Mouse (Mus musculus) embryonic facial prominence, embryonic 14.5 days (tissue): ENCODE measurements around the gene Sinhcaf. TPM values are rescaled to one million over a fixed set of nuclear protein-coding genes. Genes with fewer than 3 reads are reported as not detected.

Experiments used
- ATAC-seq: fragments of 200-750 bp; cut with Nextera tagmentation; 2 replicates; pipeline ENCODE4 v1.8.0; 2017; ENCODE audit warnings: low read depth, moderate number of reproducible peaks, moderate TSS enrichment
- DNase-seq: peaks from one replicate; pipeline ENCODE4 v3.0.0-alpha.2; 2015; ENCODE audit warnings: low spot score
- H3K27ac ChIP-seq: fragments of 300-500 bp; sonication (generic); replicated peaks from 2 replicates; pipeline ENCODE4 v1.5.1; 2014; ENCODE audit warnings: low read depth, mild to moderate bottlenecking, low read length, moderate library complexity
- H3K27me3 ChIP-seq: fragments of 300-500 bp; sonication (generic); replicated peaks from 2 replicates; pipeline ENCODE4 v1.6.1; 2014; ENCODE audit warnings: low read length; ENCODE audit not compliant: control insufficient read depth, insufficient read depth
- H3K36me3 ChIP-seq: fragments of 300-500 bp; sonication (generic); 2 replicates; pipeline ENCODE4 v1.6.1; 2014; ENCODE audit warnings: low read length, mixed read lengths; ENCODE audit not compliant: control insufficient read depth, insufficient read depth
- H3K4me1 ChIP-seq: fragments of 300-500 bp; sonication (generic); 2 replicates; pipeline ENCODE4 v1.6.1; 2014; ENCODE audit warnings: antibody characterized with exemption, low read length; ENCODE audit not compliant: control insufficient read depth, insufficient read depth
- H3K4me2 ChIP-seq: fragments of 300-500 bp; sonication (generic); 2 replicates; pipeline ENCODE4 v1.6.1; 2014; ENCODE audit warnings: low read depth, mild to moderate bottlenecking, low read length, moderate library complexity, mixed read lengths
- H3K4me3 ChIP-seq: fragments of 300-500 bp; sonication (generic); 2 replicates; pipeline ENCODE4 v1.5.1; 2014; ENCODE audit warnings: low read depth, mild to moderate bottlenecking, low read length
- H3K9ac ChIP-seq: fragments of 300-500 bp; sonication (generic); 2 replicates; pipeline ENCODE4 v1.6.1; 2014; ENCODE audit warnings: low read depth, mild to moderate bottlenecking, low read length, moderate library complexity, mixed read lengths
- H3K9me3 ChIP-seq: fragments of 300-500 bp; sonication (generic); 2 replicates; pipeline ENCODE4 v1.6.1; 2016; ENCODE audit warnings: low read length; ENCODE audit not compliant: control insufficient read depth
- WGBS: fragments of 180-500 bp; shearing (Covaris S2); extraction: QIAGEN DNeasy Blood & Tissue Kit; methylation state at CpG from one replicate; pipeline ENCODE4 v1.1.7; 2014; 5-methylcytosine and 5-hydroxymethylcytosine counted together
- polyA plus RNA-seq: library from polyadenylated mRNA; unstranded; fragments of >200 nt; fragmentation: Nextera tagmentation; extraction: Ambion mirVana; gene quantifications from 2 replicates; pipeline ENCODE4 v1.2.1, GENCODE M21; 2014

The Sinhcaf gene
- polyA plus RNA-seq, 1 experiment from 2014 or later = 62.4 TPM

GRCm38 (mm10) chr6:148957046-148957445 lies 10.8 kb upstream of the Sinhcaf start:
- WGBS = 85% methylated on average over 3 of the region's 3 CpGs
- Histone ChIP-seq H3K4me3 (no peak overlapping the region), H3K4me1 (no peaks in the 10 kb centered on the region), H3K36me3 (no peaks in the 10 kb centered on the region), H3K27me3 (no peaks in the 10 kb centered on the region), H3K4me2 (no peak overlapping the region), H3K9ac (no peak overlapping the region), H3K27ac (no peak overlapping the region), H3K9me3 (no peaks in the 10 kb centered on the region)
- ATAC-seq (no peak), DNase-seq (no peak)

GRCm38 (mm10) chr6:148955641-148956420 lies 9.6 kb upstream of the Sinhcaf start:
- ATAC-seq = no peak
- H3K36me3 ChIP-seq = no peaks in the 10 kb centered on the region
- no peak overlapping the region for H3K4me3 ChIP-seq
- no peaks in the 10 kb centered on the region for H3K9me3 ChIP-seq
- no peak overlapping the region for H3K4me2 ChIP-seq
- no peak overlapping the region for H3K9ac ChIP-seq
- H3K27ac ChIP-seq = no peak overlapping the region
- no peaks in the 10 kb centered on the region for H3K27me3 ChIP-seq
- no peaks in the 10 kb centered on the region for H3K4me1 ChIP-seq
- no peak for DNase-seq

GRCm38 (mm10) chr6:148946881-148947405 lies 676 bp upstream of the Sinhcaf start:
- Histone ChIP-seq H3K27me3 (no peaks in the 10 kb centered on the region), H3K9me3 (no peaks in the 10 kb centered on the region), H3K27ac (peak overlapping the region; percentile 91), H3K9ac (peak overlapping the region; percentile 92), H3K4me3 (peak overlapping the region; percentile 77), H3K4me2 (peak overlapping the region; percentile 79), H3K4me1 (peaks cover 3% of the 10 kb centered on the region; the same call in 1 of the 2 replicates), H3K36me3 (0 out of 2 replicates have a peak, but pooled peaks cover 1% of the 10 kb centered on the region)
- DNase-seq (peak; percentile 48), ATAC-seq (no peak; the same call in 1 of the 2 replicates)
- WGBS = 25% methylated on average over 11 of the region's 11 CpGs

- under 1% methylated on average over 40 of the region's 75 CpGs for WGBS
- H3K36me3 ChIP-seq = 0 out of 2 replicates have a peak, but pooled peaks cover 4% of the 10 kb centered on the region
- no peaks in the 10 kb centered on the region for H3K9me3 ChIP-seq
- peaks cover 3% of the 10 kb centered on the region; the same call in 1 of the 2 replicates for H3K4me1 ChIP-seq
- H3K27ac ChIP-seq = peak overlapping the region; percentile 91
- H3K4me3 ChIP-seq = peak overlapping the region; percentile 77
- peak overlapping the region; percentile 79 for H3K4me2 ChIP-seq
- H3K9ac ChIP-seq = peak overlapping the region; percentile 92
- DNase-seq = peak; percentile 50
- H3K27me3 ChIP-seq = no peaks in the 10 kb centered on the region
- ATAC-seq = peak; percentile 12; the same call in 1 of the 2 replicates
These were observed 508 bp downstream of the Sinhcaf start for GRCm38 (mm10) chr6:148945509-148946408.

- peak; percentile 75 for DNase-seq
- Histone ChIP-seq H3K27me3 (no peaks in the 10 kb centered on the region), H3K9ac (peak overlapping the region; percentile 92), H3K4me1 (peaks cover 3% of the 10 kb centered on the region; the same call in 1 of the 2 replicates), H3K4me3 (peak overlapping the region; percentile 77), H3K27ac (peak overlapping the region; percentile 91), H3K4me2 (peak overlapping the region; percentile 79), H3K9me3 (no peaks in the 10 kb centered on the region), H3K36me3 (0 out of 2 replicates have a peak, but pooled peaks cover 4% of the 10 kb centered on the region)
- WGBS = 0% methylated on average over 40 of the region's 92 CpGs
- ATAC-seq = peak; percentile 63
These were observed 1.3 kb downstream of the Sinhcaf start for GRCm38 (mm10) chr6:148944767-148945508.

- H3K4me2 ChIP-seq = peak overlapping the region; percentile 79
- 0 out of 2 replicates have a peak, but pooled peaks cover 4% of the 10 kb centered on the region for H3K36me3 ChIP-seq
- peak overlapping the region; percentile 77 for H3K4me3 ChIP-seq
- peak; percentile 12 for ATAC-seq
- peak overlapping the region; percentile 92 for H3K9ac ChIP-seq
- peak; percentile 29 for DNase-seq
- H3K27me3 ChIP-seq = no peaks in the 10 kb centered on the region
- peaks cover 3% of the 10 kb centered on the region; the same call in 1 of the 2 replicates for H3K4me1 ChIP-seq
- H3K9me3 ChIP-seq = no peaks in the 10 kb centered on the region
- WGBS = 0% methylated on average over 11 of the region's 30 CpGs
- peak overlapping the region; percentile 91 for H3K27ac ChIP-seq
These were observed 1.9 kb downstream of the Sinhcaf start for GRCm38 (mm10) chr6:148944344-148944766.

- 12% methylated on average over 3 of the region's 3 CpGs for WGBS
- peak overlapping the region; percentile 92 for H3K9ac ChIP-seq
- 0 out of 2 replicates have a peak, but pooled peaks cover 4% of the 10 kb centered on the region for H3K36me3 ChIP-seq
- peaks cover 3% of the 10 kb centered on the region; the same call in 1 of the 2 replicates for H3K4me1 ChIP-seq
- H3K4me3 ChIP-seq = peak overlapping the region; percentile 77
- ATAC-seq (no peak), DNase-seq (no peak)
- H3K4me2 ChIP-seq = peak overlapping the region; percentile 79
- H3K27me3 ChIP-seq = no peaks in the 10 kb centered on the region
- no peak overlapping the region for H3K27ac ChIP-seq
- no peaks in the 10 kb centered on the region for H3K9me3 ChIP-seq
These were observed 2.6 kb downstream of the Sinhcaf start for GRCm38 (mm10) chr6:148943695-148944094.
